In genomic region chr7:16103760-16104159, GRCm38 (mm10) we compare ENCODE assay signal across 8 mouse cellular contexts. TPM values are rescaled to one million over a fixed set of nuclear protein-coding genes. Genes with fewer than 3 reads are reported as not detected.
DNase-seq lines count a peak whose midpoint lies in the region; ATAC-seq and TF ChIP-seq lines count a peak whose summit lies in the region.

No protein-coding gene starts in this region.

- WGBS in kidney, embryonic 14.5 days: 80% methylated on average over 6 of the region's 6 CpGs
- 80% methylated on average over 6 of the region's 6 CpGs for WGBS in hindbrain, embryonic 10.5 days
- WGBS in midbrain, embryonic 15.5 days: 69% methylated on average over 6 of the region's 6 CpGs
- 90% methylated on average over 6 of the region's 6 CpGs for WGBS in thymus, adult 2 months

- 0 out of 2 replicates have a peak, but pooled peaks have one; percentile 5 for ATAC-seq in kidney, embryonic 14.5 days (ENCODE audit: low FRiP score, low TSS enrichment)
- no peak for ATAC-seq in midbrain, embryonic 15.5 days (replicated peaks)
- ATAC-seq in activated CD4-positive, CD25-positive, alpha-beta regulatory T cell, adult 4 months: no peak

- no peak overlapping the region for H3K9ac ChIP-seq in kidney, embryonic 14.5 days (ENCODE audit: low read depth, low read length)
- no peak overlapping the region for H3K9ac ChIP-seq in midbrain, embryonic 15.5 days

- no peaks in the 10 kb centered on the region for H3K9me3 ChIP-seq in kidney, embryonic 14.5 days (ENCODE audit: control insufficient read depth, low read length)
- no peaks in the 10 kb centered on the region for H3K9me3 ChIP-seq in hindbrain, embryonic 10.5 days
- H3K9me3 ChIP-seq in midbrain, embryonic 15.5 days: no peaks in the 10 kb centered on the region

- no peak for TF ChIP-seq POLR2A in thymus, adult 2 months (IDR thresholded peaks at IDR 0.05; ENCODE audit: control insufficient read depth, extremely low read depth, insufficient read depth, low read length, poor library complexity)

- no peak overlapping the region for H3K27ac ChIP-seq in kidney, embryonic 14.5 days (ENCODE audit: low read depth, low read length)
- peak overlapping the region; percentile 42; the same call in 1 of the 2 replicates for H3K27ac ChIP-seq in hindbrain, embryonic 10.5 days
- peak overlapping the region; percentile 22; the same call in 1 of the 2 replicates for H3K27ac ChIP-seq in midbrain, embryonic 15.5 days
- H3K27ac ChIP-seq in thymus, adult 2 months (ENCODE audit: control insufficient read depth, insufficient read depth, low read length): no peak overlapping the region

- TF ChIP-seq CTCF in thymus, adult 2 months (IDR thresholded peaks at IDR 0.05; ENCODE audit: borderline replicate concordance, control insufficient read depth, extremely low read depth, insufficient read depth, low read length, poor library complexity): no peak

- H3K36me3 ChIP-seq in kidney, embryonic 14.5 days (ENCODE audit: control insufficient read depth, insufficient read depth, low read length): peaks cover 32% of the 10 kb centered on the region
- H3K36me3 ChIP-seq in hindbrain, embryonic 10.5 days: peaks cover 71% of the 10 kb centered on the region
- H3K36me3 ChIP-seq in midbrain, embryonic 15.5 days (replicated peaks): no peaks in the 10 kb centered on the region; the same call in 1 of the 2 replicates
- H3K36me3 ChIP-seq in thymus, adult 2 months (ENCODE audit: control insufficient read depth, insufficient read depth, low read length): peaks cover 10% of the 10 kb centered on the region

- H3K4me3 ChIP-seq in kidney, embryonic 14.5 days (ENCODE audit: low read length): no peak overlapping the region
- no peak overlapping the region for H3K4me3 ChIP-seq in hindbrain, embryonic 10.5 days
- no peak overlapping the region for H3K4me3 ChIP-seq in midbrain, embryonic 15.5 days
- H3K4me3 ChIP-seq in thymus, adult 2 months (ENCODE audit: control insufficient read depth, insufficient read depth, low read length): no peak overlapping the region

- no peak overlapping the region for H3K4me2 ChIP-seq in kidney, embryonic 14.5 days (replicated peaks; ENCODE audit: low read depth, low read length)
- H3K4me2 ChIP-seq in midbrain, embryonic 15.5 days: no peak overlapping the region

- H3K27me3 ChIP-seq in kidney, embryonic 14.5 days (ENCODE audit: control insufficient read depth, insufficient read depth, low read length): no peaks in the 10 kb centered on the region
- H3K27me3 ChIP-seq in hindbrain, embryonic 10.5 days (ENCODE audit: insufficient read depth, poor library complexity, severe bottlenecking): no peaks in the 10 kb centered on the region
- H3K27me3 ChIP-seq in midbrain, embryonic 15.5 days (replicated peaks): no peaks in the 10 kb centered on the region
- H3K27me3 ChIP-seq in thymus, adult 2 months (ENCODE audit: control insufficient read depth, insufficient read depth, low read length): no peaks in the 10 kb centered on the region

- peaks cover 11% of the 10 kb centered on the region for H3K4me1 ChIP-seq in kidney, embryonic 14.5 days (ENCODE audit: control insufficient read depth, insufficient read depth, low read length)
- peaks cover 34% of the 10 kb centered on the region for H3K4me1 ChIP-seq in hindbrain, embryonic 10.5 days (replicated peaks)
- peaks cover 30% of the 10 kb centered on the region for H3K4me1 ChIP-seq in midbrain, embryonic 15.5 days
- H3K4me1 ChIP-seq in thymus, adult 2 months (replicated peaks; ENCODE audit: control insufficient read depth, insufficient read depth, low read length): peaks cover 9% of the 10 kb centered on the region

- DNase-seq in kidney, postnatal 36 days: no peak
- DNase-seq in cerebellum, adult 18-20 months: peak; percentile 89 to 96
- DNase-seq in hindbrain, embryonic 10.5 days (ENCODE audit: low spot score): no peak
- no peak for DNase-seq in ovary, postnatal 14 days (ENCODE audit: low spot score)
- no peak for DNase-seq in thymus, adult 2 months

RNA-seq across cellular contexts. Expression of gene Napa, which starts 5.5 kb away (rescaled TPM):
- polyA plus RNA-seq in kidney, embryonic 14.5 days (2014; fragmentation: Nextera tagmentation; extraction: Ambion mirVana): 179 and 188 TPM in 2 replicates
- polyA plus RNA-seq in hindbrain, embryonic 10.5 days (2016; fragmentation: Nextera tagmentation; extraction: Ambion mirVana): 193 and 221 TPM in 2 replicates
- 224 and 234 TPM in 2 replicates for polyA plus RNA-seq in midbrain, embryonic 15.5 days (2015; fragmentation: Nextera tagmentation; extraction: Ambion mirVana)
- polyA plus RNA-seq in thymus, adult 2 months (2012; rRNA removed): 256 TPM in 2 replicates
- polyA plus RNA-seq in activated CD4-positive, CD25-positive, alpha-beta regulatory T cell, adult 4 months (2017; shearing (Covaris generic)): 100 to 1,000 TPM; 162 to 259 TPM

RNA-seq across cellular contexts. Expression of gene Kptn, which starts 15.9 kb away (rescaled TPM):
- 25.1 and 29.2 TPM in 2 replicates for polyA plus RNA-seq in kidney, embryonic 14.5 days (2014; fragmentation: Nextera tagmentation; extraction: Ambion mirVana)
- polyA plus RNA-seq in hindbrain, embryonic 10.5 days (2016; fragmentation: Nextera tagmentation; extraction: Ambion mirVana): 27.0 and 30.5 TPM in 2 replicates
- polyA plus RNA-seq in midbrain, embryonic 15.5 days (2015; fragmentation: Nextera tagmentation; extraction: Ambion mirVana): 51.2 and 55.1 TPM in 2 replicates
- 27.4 and 28.1 TPM in 2 replicates for polyA plus RNA-seq in thymus, adult 2 months (2012; rRNA removed)
- 10 to 100 TPM; 18.6 to 21.8 TPM for polyA plus RNA-seq in activated CD4-positive, CD25-positive, alpha-beta regulatory T cell, adult 4 months (2017; shearing (Covaris generic))

RNA-seq across cellular contexts. Expression of gene Slc8a2, which starts 25.9 kb away (rescaled TPM):
- polyA plus RNA-seq in kidney, embryonic 14.5 days (2014; fragmentation: Nextera tagmentation; extraction: Ambion mirVana): 0.21 and 0.24 TPM in 2 replicates
- polyA plus RNA-seq in hindbrain, embryonic 10.5 days (2016; fragmentation: Nextera tagmentation; extraction: Ambion mirVana): 0.26 and 0.42 TPM in 2 replicates
- 0.80 and 0.88 TPM in 2 replicates for polyA plus RNA-seq in midbrain, embryonic 15.5 days (2015; fragmentation: Nextera tagmentation; extraction: Ambion mirVana)
- polyA plus RNA-seq in thymus, adult 2 months (2012; rRNA removed): 1.1 and 1.2 TPM in 2 replicates
- polyA plus RNA-seq in activated CD4-positive, CD25-positive, alpha-beta regulatory T cell, adult 4 months (2017; shearing (Covaris generic)): not detected

RNA-seq across cellular contexts. Expression of gene Zfp541, which starts 42.1 kb away (rescaled TPM):
- 0.04 and 0.07 TPM in 2 replicates for polyA plus RNA-seq in kidney, embryonic 14.5 days (2014; fragmentation: Nextera tagmentation; extraction: Ambion mirVana)
- polyA plus RNA-seq in hindbrain, embryonic 10.5 days (2016; fragmentation: Nextera tagmentation; extraction: Ambion mirVana): 0.04 TPM in 1 of 2 replicates, not detected in the other
- 0.05 and 0.10 TPM in 2 replicates for polyA plus RNA-seq in midbrain, embryonic 15.5 days (2015; fragmentation: Nextera tagmentation; extraction: Ambion mirVana)
- 0.04 and 0.11 TPM in 2 replicates for polyA plus RNA-seq in thymus, adult 2 months (2012; rRNA removed)
- under 1 TPM in 1 of 2 experiments, not detected in 1; 0.11 TPM for polyA plus RNA-seq in activated CD4-positive, CD25-positive, alpha-beta regulatory T cell, adult 4 months (2017; shearing (Covaris generic))

RNA-seq across cellular contexts. Expression of gene Bicra, which starts 56.0 kb away (rescaled TPM):
- polyA plus RNA-seq in kidney, embryonic 14.5 days (2014; fragmentation: Nextera tagmentation; extraction: Ambion mirVana): 6.9 and 10.0 TPM in 2 replicates
- polyA plus RNA-seq in hindbrain, embryonic 10.5 days (2016; fragmentation: Nextera tagmentation; extraction: Ambion mirVana): 7.7 and 10.7 TPM in 2 replicates
- 9.2 TPM in 2 replicates for polyA plus RNA-seq in midbrain, embryonic 15.5 days (2015; fragmentation: Nextera tagmentation; extraction: Ambion mirVana)
- polyA plus RNA-seq in thymus, adult 2 months (2012; rRNA removed): 57.0 and 78.5 TPM in 2 replicates
- polyA plus RNA-seq in activated CD4-positive, CD25-positive, alpha-beta regulatory T cell, adult 4 months (2017; shearing (Covaris generic)): 1 to 10 TPM; 3.7 TPM

Comparison
In these comparisons a context has a peak if more than half of its experiments do, and no peak if none do; other contexts are left out.
1. H3K27ac ChIP-seq: peak in hindbrain, embryonic 10.5 days (single experiment) and midbrain, embryonic 15.5 days (single experiment); none in kidney, embryonic 14.5 days (single experiment) and thymus, adult 2 months (single experiment).
2. DNase-seq: peak in cerebellum, adult 18-20 months (2 of 2); none in kidney, postnatal 36 days (0 of 2), hindbrain, embryonic 10.5 days (single experiment), ovary, postnatal 14 days (single experiment) and thymus, adult 2 months (single experiment).